Mouse (Mus musculus) lung, postnatal 0 days (tissue): ENCODE results near the gene Zfp831. TPM values are rescaled to one million over a fixed set of nuclear protein-coding genes. Genes with fewer than 3 reads are reported as not detected.
A peak's percentile ranks its signal among the peaks of the same experiment; 100 is the strongest.

Experiments used
- ATAC-seq: fragments of 200-750 bp; cut with Nextera tagmentation; 2 replicates; pipeline ENCODE4 v1.8.0; 2017; ENCODE audit warnings: moderate library complexity
- DNase-seq: peaks from one replicate; pipeline ENCODE4 v3.0.0-alpha.2; 2016; ENCODE audit warnings: low spot score
- H3K27ac ChIP-seq: fragments of 300-500 bp; sonication (generic); 2 replicates; pipeline ENCODE4 v1.5.1; 2014; ENCODE audit warnings: antibody characterized with exemption, mild to moderate bottlenecking, low read length, mixed read lengths
- H3K27me3 ChIP-seq: fragments of 300-500 bp; sonication (generic); replicated peaks from 2 replicates; pipeline ENCODE4 v1.6.1; 2014; ENCODE audit warnings: low read length, mixed read lengths; ENCODE audit not compliant: insufficient read depth
- H3K36me3 ChIP-seq: fragments of 300-500 bp; sonication (generic); 2 replicates; pipeline ENCODE4 v1.6.1; 2014; ENCODE audit warnings: low read length, mixed read lengths; ENCODE audit not compliant: insufficient read depth
- H3K4me1 ChIP-seq: fragments of 300-500 bp; sonication (generic); 2 replicates; pipeline ENCODE4 v1.6.1; 2014; ENCODE audit warnings: antibody characterized with exemption, low read depth, low read length, mixed read lengths; ENCODE audit not compliant: insufficient read depth
- H3K4me2 ChIP-seq: fragments of 300-500 bp; sonication (generic); replicated peaks from 2 replicates; pipeline ENCODE4 v1.6.1; 2014; ENCODE audit warnings: low read depth, mild to moderate bottlenecking, low read length, moderate library complexity, mixed read lengths
- H3K4me3 ChIP-seq: fragments of 300-500 bp; sonication (generic); 2 replicates; pipeline ENCODE4 v1.5.1; 2014; ENCODE audit warnings: low read depth, low read length
- H3K9ac ChIP-seq: fragments of 300-500 bp; sonication (generic); replicated peaks from 2 replicates; pipeline ENCODE4 v1.6.1; 2014; ENCODE audit warnings: low read depth, mild to moderate bottlenecking
- H3K9me3 ChIP-seq: fragments of 300-500 bp; sonication (generic); 2 replicates; pipeline ENCODE4 v1.6.1; 2016; ENCODE audit warnings: low read length, mixed read lengths
- CTCF ChIP-seq: IDR thresholded peaks from 2 replicates; pipeline ENCODE4 v1.5.1; 2016; ENCODE audit warnings: antibody characterized with exemption, mild to moderate bottlenecking
- EP300 ChIP-seq: IDR thresholded peaks from 2 replicates; pipeline ENCODE4 v1.6.1; 2016; ENCODE audit warnings: antibody characterized with exemption, mild to moderate bottlenecking, control low read depth
- WGBS: fragments of 180-500 bp; shearing (Covaris S2); extraction: QIAGEN DNeasy Blood & Tissue Kit; methylation state at CpG from one replicate; pipeline ENCODE4 v1.1.7; 2014; 5-methylcytosine and 5-hydroxymethylcytosine counted together
- polyA plus RNA-seq: library from polyadenylated mRNA; unstranded; fragments of >200 nt; fragmentation: Nextera tagmentation; extraction: Ambion mirVana; gene quantifications from 2 replicates; pipeline ENCODE4 v1.2.1, GENCODE M21; 2015

Gene Zfp831
- polyA plus RNA-seq, 1 experiment from 2014 or later: not detected

DNA sequence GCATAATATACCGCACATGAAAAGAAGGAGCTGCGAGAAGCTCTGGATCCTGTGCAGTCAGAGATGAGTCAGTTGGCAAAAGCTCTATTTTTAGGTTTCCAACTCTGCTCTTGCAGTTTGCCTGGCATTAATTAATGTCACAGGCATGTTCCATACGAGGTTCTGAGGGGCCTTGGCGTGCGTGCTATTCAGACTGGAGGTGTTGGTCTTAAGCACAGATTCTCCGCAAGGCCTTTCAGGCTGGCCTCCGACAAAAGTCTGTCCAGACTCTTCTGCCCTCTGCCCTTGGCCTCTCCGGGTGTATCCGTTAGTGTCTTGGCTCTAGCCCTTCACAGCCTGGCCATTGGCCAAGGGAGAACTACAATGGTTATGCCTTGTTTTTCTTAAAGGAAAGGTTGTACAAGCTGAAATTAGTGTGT, 43.5 kb upstream of the Zfp831 start:
- Histone ChIP-seq H3K4me1 (peaks cover 2% of the 10 kb centered on the region; the same call in 1 of the 2 replicates), H3K4me2 (no peak overlapping the region), H3K9me3 (no peaks in the 10 kb centered on the region), H3K9ac (no peak overlapping the region), H3K27ac (no peak overlapping the region), H3K4me3 (no peak overlapping the region), H3K36me3 (no peaks in the 10 kb centered on the region), H3K27me3 (no peaks in the 10 kb centered on the region)
- ATAC-seq (peak; percentile 54), DNase-seq (peak; percentile 28)
- TF ChIP-seq EP300: no peak
- no peak for TF ChIP-seq CTCF
- WGBS: 48% methylated on average over 9 of the region's 9 CpGs

DNA sequence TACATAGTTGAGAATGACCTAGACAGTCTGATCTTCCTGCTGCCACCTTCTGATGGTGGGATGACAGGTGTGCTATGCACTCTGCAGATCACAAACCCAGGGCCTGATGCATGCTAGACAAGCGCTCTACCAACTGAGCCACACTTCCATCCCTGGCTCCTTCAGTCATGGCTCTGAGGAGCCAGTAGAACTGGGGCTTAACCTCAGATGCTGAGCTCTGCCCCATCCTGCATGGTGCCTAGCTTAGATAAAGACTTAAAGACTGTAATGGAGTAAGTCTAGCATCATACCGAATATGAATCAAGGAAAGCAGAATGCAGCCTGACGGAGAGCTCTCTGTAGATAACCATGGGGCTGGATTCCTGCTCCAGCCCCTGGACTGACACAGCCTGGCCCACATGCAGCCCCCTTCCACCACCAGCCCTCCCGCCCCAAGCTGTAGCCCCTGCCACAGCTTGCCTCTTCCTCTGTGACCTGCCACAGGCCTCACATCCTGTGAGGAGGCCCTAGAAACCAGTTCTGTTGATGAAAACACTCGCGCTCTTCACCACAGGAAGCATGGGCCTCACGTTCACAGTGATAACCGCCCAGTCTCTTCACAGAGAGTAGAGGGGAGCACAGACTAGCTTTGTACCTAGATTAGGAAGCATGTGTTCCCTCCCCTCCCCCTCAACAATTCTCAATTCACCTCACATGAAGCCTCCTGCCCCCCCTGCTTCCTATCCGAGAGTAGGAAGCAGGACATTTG, 41.2 kb upstream of the Zfp831 start:
- peaks cover 2% of the 10 kb centered on the region; the same call in 1 of the 2 replicates for H3K4me1 ChIP-seq
- peak; percentile 14 for DNase-seq
- no peak overlapping the region for H3K4me3 ChIP-seq
- 49% methylated on average over 9 of the region's 9 CpGs for WGBS
- ATAC-seq: peak; percentile 52
- TF ChIP-seq CTCF: no peak
- TF ChIP-seq EP300: no peak
- no peaks in the 10 kb centered on the region for H3K27me3 ChIP-seq
- H3K9ac ChIP-seq: no peak overlapping the region
- H3K4me2 ChIP-seq: no peak overlapping the region
- no peak overlapping the region for H3K27ac ChIP-seq
- no peaks in the 10 kb centered on the region for H3K36me3 ChIP-seq
- H3K9me3 ChIP-seq: no peaks in the 10 kb centered on the region

DNA sequence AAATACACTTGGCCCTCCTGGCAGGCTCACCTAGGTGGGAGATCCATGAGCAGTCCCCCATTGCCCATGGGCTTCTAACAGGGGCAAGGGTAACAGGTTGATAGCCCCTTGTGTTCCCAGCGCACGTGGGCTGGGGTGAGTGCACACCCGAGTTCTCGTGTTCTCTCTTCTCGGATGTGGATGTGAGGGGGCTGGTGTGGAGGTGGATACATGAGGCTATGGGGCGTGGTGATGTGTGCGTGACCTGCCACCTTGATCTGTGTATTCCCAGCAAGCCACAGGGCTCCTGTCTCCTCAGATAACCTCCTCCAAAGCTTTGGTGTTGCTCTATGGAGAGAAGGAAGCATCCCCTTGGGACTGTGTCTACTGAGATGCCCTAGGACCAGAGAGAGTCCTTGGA, 40.0 kb upstream of the Zfp831 start:
- Histone ChIP-seq H3K4me2 (no peak overlapping the region), H3K27ac (no peak overlapping the region), H3K4me1 (peaks cover 2% of the 10 kb centered on the region; the same call in 1 of the 2 replicates), H3K4me3 (no peak overlapping the region), H3K9ac (no peak overlapping the region), H3K9me3 (no peaks in the 10 kb centered on the region), H3K27me3 (no peaks in the 10 kb centered on the region), H3K36me3 (no peaks in the 10 kb centered on the region)
- ATAC-seq (no peak), DNase-seq (no peak)
- 89% methylated on average over 7 of the region's 7 CpGs for WGBS
- TF ChIP-seq CTCF (no peak), EP300 (no peak)

DNA sequence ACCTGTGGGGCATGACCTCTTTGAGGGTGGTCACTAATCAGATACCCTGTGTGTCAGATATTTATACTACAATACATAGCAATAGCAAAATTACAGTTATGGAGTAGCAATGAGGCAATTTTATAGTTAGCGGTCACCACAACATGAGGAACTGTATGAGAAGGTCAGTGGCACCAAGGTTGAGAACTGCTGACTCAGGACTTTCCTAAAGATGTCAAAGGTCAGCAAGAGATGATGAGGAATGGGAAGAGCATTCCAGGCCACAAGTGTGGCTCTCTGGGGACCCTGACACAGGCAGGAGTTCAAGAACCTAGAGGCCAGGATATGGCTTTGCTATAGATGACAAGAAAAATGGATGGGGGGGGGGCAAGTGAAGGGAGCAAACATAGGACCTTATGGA, 38.3 kb upstream of the Zfp831 start:
- Histone ChIP-seq H3K27ac (no peak overlapping the region), H3K4me3 (no peak overlapping the region), H3K36me3 (no peaks in the 10 kb centered on the region), H3K9ac (no peak overlapping the region), H3K4me2 (no peak overlapping the region), H3K27me3 (no peaks in the 10 kb centered on the region), H3K9me3 (no peaks in the 10 kb centered on the region), H3K4me1 (peaks cover 2% of the 10 kb centered on the region; the same call in 1 of the 2 replicates)
- DNase-seq (no peak), ATAC-seq (no peak)
- TF ChIP-seq EP300 (no peak), CTCF (no peak)
- WGBS: 95% methylated on average over 1 of the region's 1 CpGs

DNA sequence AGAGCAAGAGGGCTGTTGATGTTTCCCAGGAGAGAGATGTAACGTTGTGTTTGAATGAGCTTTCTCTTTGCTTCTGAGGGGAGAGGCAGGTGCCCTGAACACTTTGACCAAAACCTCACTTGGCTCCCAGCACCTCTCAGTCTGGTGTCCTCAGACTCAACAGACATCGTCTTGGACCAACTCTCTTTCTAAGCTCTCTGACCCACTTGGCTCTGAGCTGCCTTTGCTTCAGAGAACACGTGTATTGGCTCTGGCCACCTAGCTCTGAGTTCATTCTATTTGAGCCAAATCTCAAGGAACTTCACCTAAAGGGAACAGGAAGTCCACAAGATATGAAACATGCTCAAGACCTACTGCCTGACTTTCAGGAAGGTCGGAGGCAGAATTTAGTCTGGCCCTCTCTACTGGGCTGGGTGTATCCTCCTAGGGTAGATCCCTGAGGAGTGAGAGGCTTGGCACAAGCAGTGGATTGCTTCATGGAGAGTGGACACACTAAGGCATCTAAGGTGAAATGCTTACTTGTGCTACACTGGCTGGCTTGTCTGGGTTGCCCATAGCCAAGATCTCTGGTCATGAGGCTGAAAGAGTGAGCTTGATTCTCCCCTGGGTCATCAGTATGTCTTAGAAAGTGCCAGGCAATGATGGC, 37.8 kb upstream of the Zfp831 start:
- DNase-seq (no peak), ATAC-seq (no peak)
- H3K9me3 ChIP-seq: no peaks in the 10 kb centered on the region
- H3K4me2 ChIP-seq: no peak overlapping the region
- no peak overlapping the region for H3K9ac ChIP-seq
- TF ChIP-seq CTCF: no peak
- TF ChIP-seq EP300: no peak
- no peaks in the 10 kb centered on the region for H3K36me3 ChIP-seq
- 90% methylated on average over 4 of the region's 4 CpGs for WGBS
- H3K4me1 ChIP-seq: peaks cover 2% of the 10 kb centered on the region; the same call in 1 of the 2 replicates
- H3K4me3 ChIP-seq: no peak overlapping the region
- no peaks in the 10 kb centered on the region for H3K27me3 ChIP-seq
- H3K27ac ChIP-seq: no peak overlapping the region

DNA sequence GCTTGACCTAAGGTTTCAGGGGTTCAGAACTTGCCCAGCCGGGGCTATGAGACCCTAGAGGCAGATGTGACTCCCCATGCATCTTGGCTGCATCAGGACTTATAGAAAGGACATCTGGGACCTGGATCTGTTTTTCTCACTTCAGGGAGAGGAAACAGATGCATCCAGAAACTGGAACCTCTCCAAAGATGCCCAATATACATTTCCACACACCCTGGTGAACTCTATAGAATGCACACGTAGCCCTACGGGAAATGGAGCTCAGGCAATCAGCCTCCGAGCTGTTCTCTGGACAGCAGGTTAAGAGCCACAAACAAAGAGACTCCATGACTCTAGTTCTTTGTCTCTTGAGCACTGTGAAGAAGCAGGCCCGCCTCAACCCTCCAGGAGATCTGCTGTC, 37.0 kb upstream of the Zfp831 start:
- DNase-seq (no peak), ATAC-seq (no peak)
- Histone ChIP-seq H3K9ac (no peak overlapping the region), H3K4me3 (no peak overlapping the region), H3K27ac (no peak overlapping the region), H3K4me1 (peaks cover 2% of the 10 kb centered on the region; the same call in 1 of the 2 replicates), H3K27me3 (no peaks in the 10 kb centered on the region), H3K36me3 (no peaks in the 10 kb centered on the region), H3K4me2 (no peak overlapping the region), H3K9me3 (no peaks in the 10 kb centered on the region)
- 69% methylated on average over 5 of the region's 5 CpGs for WGBS
- TF ChIP-seq EP300 (no peak), CTCF (no peak)
